Comparison of ENCODE assay signal across 23 mouse cellular contexts in the genomic region with DNA sequence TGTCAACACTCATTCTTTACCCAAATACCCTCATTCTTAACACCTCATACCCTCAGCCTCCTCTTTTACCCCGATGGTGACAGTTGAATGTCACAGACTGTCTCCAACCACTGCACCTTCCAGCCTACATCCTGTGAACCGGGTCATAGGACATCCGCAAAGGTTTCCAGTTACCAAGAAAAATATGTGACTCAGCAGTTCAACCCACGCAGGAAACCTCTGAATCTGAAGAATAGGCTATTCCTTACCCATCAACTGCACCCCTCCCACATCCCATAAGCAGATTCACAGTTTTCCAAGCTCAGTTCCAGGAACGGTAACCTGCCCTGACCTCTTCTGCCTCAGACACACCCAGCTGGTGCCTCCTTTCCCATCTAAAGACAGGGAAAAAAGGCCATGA. TPM values are rescaled to one million over a fixed set of nuclear protein-coding genes. Genes with fewer than 3 reads are reported as not detected.
DNase-seq lines count a peak whose midpoint lies in the region; ATAC-seq and TF ChIP-seq lines count a peak whose summit lies in the region.
"Had no signal": no experiment of that assay in that cellular context is flagged by ENCODE, and none has a peak within 500 bp of the region (broad histone marks: within the 10 kb centered on the region; RNA-seq: fewer than 3 reads in every experiment).

No protein-coding gene starts in this region.

- TF ChIP-seq CTCF in liver, postnatal 0 days (IDR thresholded peaks at IDR 0.05; ENCODE audit: low read depth), result no peak

- 63% methylated on average over 5 of the region's 5 CpGs for WGBS in liver, postnatal 0 days (ENCODE audit: insufficient replicate concordance)
- 57% methylated on average over 5 of the region's 5 CpGs for WGBS in liver, embryonic 12.5 days (ENCODE audit: insufficient replicate concordance)

- H3K9ac ChIP-seq in liver, postnatal 0 days (replicated peaks), result no peak overlapping the region
- H3K9ac ChIP-seq in liver, embryonic 12.5 days, result no peak overlapping the region
- H3K9ac ChIP-seq: embryonic facial prominence, embryonic 12.5 days; forebrain, embryonic 15.5 days; heart, embryonic 13.5 days; hindbrain, embryonic 12.5 days had no signal

- no peak overlapping the region for H3K4me2 ChIP-seq in liver, postnatal 0 days (ENCODE audit: low read depth, low read length)
- no peak overlapping the region for H3K4me2 ChIP-seq in liver, embryonic 12.5 days
- H3K4me2 ChIP-seq: embryonic facial prominence, embryonic 12.5 days; forebrain, embryonic 15.5 days; heart, embryonic 13.5 days; hindbrain, embryonic 12.5 days had no signal

- TF ChIP-seq EP300 in liver, postnatal 0 days (IDR thresholded peaks at IDR 0.05; ENCODE audit: low read depth), result peak; percentile 35; the same call in 1 of the 2 replicates

- no peaks in the 10 kb centered on the region for H3K4me1 ChIP-seq in liver, postnatal 0 days (ENCODE audit: insufficient read depth)
- H3K4me1 ChIP-seq in liver, embryonic 12.5 days, result no peaks in the 10 kb centered on the region
- H3K4me1 ChIP-seq: embryonic facial prominence, embryonic 12.5 days; forebrain, embryonic 15.5 days; heart, embryonic 13.5 days; hindbrain, embryonic 12.5 days had no signal

- no peak overlapping the region for H3K27ac ChIP-seq in liver, postnatal 0 days (ENCODE audit: low read depth)
- H3K27ac ChIP-seq in liver, embryonic 12.5 days, result no peak overlapping the region
- H3K27ac ChIP-seq: embryonic facial prominence, embryonic 12.5 days; forebrain, embryonic 15.5 days; heart, embryonic 13.5 days; hindbrain, embryonic 12.5 days had no signal

- H3K36me3 ChIP-seq in liver, postnatal 0 days (replicated peaks; ENCODE audit: insufficient read depth, low read length), result no peaks in the 10 kb centered on the region
- H3K36me3 ChIP-seq in liver, embryonic 12.5 days, result no peaks in the 10 kb centered on the region
- H3K36me3 ChIP-seq: embryonic facial prominence, embryonic 12.5 days; forebrain, embryonic 15.5 days; G1E; heart, embryonic 13.5 days; hindbrain, embryonic 12.5 days had no signal

- no peak overlapping the region for H3K4me3 ChIP-seq in liver, postnatal 0 days (ENCODE audit: low read depth, low read length)
- H3K4me3 ChIP-seq in liver, embryonic 12.5 days, result no peak overlapping the region
- H3K4me3 ChIP-seq: embryonic facial prominence, embryonic 12.5 days; forebrain, embryonic 15.5 days; heart, embryonic 13.5 days; hindbrain, embryonic 12.5 days had no signal

- no peaks in the 10 kb centered on the region for H3K9me3 ChIP-seq in liver, postnatal 0 days (ENCODE audit: low read length)
- H3K9me3 ChIP-seq in liver, embryonic 12.5 days (replicated peaks), result no peaks in the 10 kb centered on the region
- H3K9me3 ChIP-seq: embryonic facial prominence, embryonic 12.5 days; forebrain, embryonic 15.5 days; G1E; heart, embryonic 13.5 days; hindbrain, embryonic 12.5 days had no signal

- peak; percentile 29 to 58 for DNase-seq in adrenal gland, adult (ENCODE audit: inconsistent age in 2 of 2, low spot score in 1 of 2)
- no peak for DNase-seq in adrenal gland, postnatal 4 days (ENCODE audit: low spot score in 2 of 2)
- DNase-seq in liver, postnatal 0 days, result no peak
- DNase-seq in CD4-positive, CD25-positive, alpha-beta regulatory T cell, adult 2 months (ENCODE audit: low read depth, low spot score), result peak; percentile 6
- DNase-seq in kidney, postnatal 4 days, result no peak
- DNase-seq: adrenal gland, adult 8-10 months; cerebellum, adult 11-12 months; cerebellum, adult 9-10 months; cerebellum, postnatal 25 days; gastrocnemius, postnatal 14 days; heart, postnatal 36 days had no signal

- no peaks in the 10 kb centered on the region for H3K27me3 ChIP-seq in liver, postnatal 0 days (ENCODE audit: insufficient read depth, low read length)
- H3K27me3 ChIP-seq in liver, embryonic 12.5 days (replicated peaks), result no peaks in the 10 kb centered on the region
- H3K27me3 ChIP-seq: embryonic facial prominence, embryonic 12.5 days; forebrain, embryonic 15.5 days; heart, embryonic 13.5 days; hindbrain, embryonic 12.5 days had no signal

- ATAC-seq in liver, postnatal 0 days, result peak; percentile 41
- ATAC-seq in liver, embryonic 12.5 days, result no peak
- ATAC-seq in inflammation-experienced regulatory T-cells, adult 6 months, result peak; percentile 50
- ATAC-seq: forebrain, embryonic 15.5 days; hindbrain, embryonic 16.5 days had no signal

RNA-seq across cellular contexts. Expression of a gene that starts 19.9 kb away (rescaled TPM):
- 100 to 1,000 TPM; 111 to 112 TPM for total RNA-seq in adrenal gland, postnatal 4 days (2021)
- polyA plus RNA-seq in liver, postnatal 0 days (2015; fragmentation: Nextera tagmentation; extraction: Ambion mirVana), result 28.9 and 31.3 TPM in 2 replicates
- 18.1 and 20.1 TPM in 2 replicates for polyA plus RNA-seq in liver, embryonic 12.5 days (2016; fragmentation: Nextera tagmentation; extraction: Ambion mirVana)
- 10 to 100 TPM in 2 of 3 experiments, 1 to 10 TPM in 1; 3.8 to 13.2 (median 12.0) TPM for polyA plus RNA-seq in inflammation-experienced regulatory T-cells, adult 6 months (2017; shearing (Covaris generic))

RNA-seq across cellular contexts. Expression of a gene that starts 53.9 kb away (rescaled TPM):
- total RNA-seq in adrenal gland, postnatal 4 days (2021), result under 1 TPM; 0.51 to 0.56 TPM
- polyA plus RNA-seq in liver, postnatal 0 days (2015; fragmentation: Nextera tagmentation; extraction: Ambion mirVana), result 1.2 and 1.7 TPM in 2 replicates
- polyA plus RNA-seq in liver, embryonic 12.5 days (2016; fragmentation: Nextera tagmentation; extraction: Ambion mirVana), result 0.81 and 0.87 TPM in 2 replicates
- 10 to 100 TPM; 29.9 to 51.2 (median 36.9) TPM for polyA plus RNA-seq in inflammation-experienced regulatory T-cells, adult 6 months (2017; shearing (Covaris generic))
- polyA plus RNA-seq: cortical plate, adult 2 months; embryonic facial prominence, embryonic 12.5 days; forebrain, embryonic 11.5 days; heart, embryonic 13.5 days; heart, postnatal 0 days; hindbrain, embryonic 12.5 days; hindbrain, embryonic 16.5 days; intestine, embryonic 14.5 days had no signal

Comparison
In these comparisons a context has a peak if more than half of its experiments do, and no peak if none do; other contexts are left out.
1. DNase-seq: peak in adrenal gland, adult (2 of 2) and CD4-positive, CD25-positive, alpha-beta regulatory T cell, adult 2 months (single experiment); none in adrenal gland, postnatal 4 days (0 of 2), liver, postnatal 0 days (single experiment) and kidney, postnatal 4 days (0 of 2).
2. RNA of a gene that starts 53.9 kb away (polyA plus RNA-seq): 29.9 to 51.2 TPM in inflammation-experienced regulatory T-cells, adult 6 months; 1.2 to 1.7 TPM in liver, postnatal 0 days and 0.81 to 0.87 TPM in liver, embryonic 12.5 days; every median in the first group is over 10 times any median in the second.